Mouse (Mus musculus): ENCODE data around the gene Olfr459.

GRCm38 (mm10) chr6:41744664-41745392, 30.1 kb downstream of the Olfr459 start:
- no peak for TF ChIP-seq EP300 (IDR thresholded peaks at IDR 0.05)
- TF ChIP-seq CTCF (IDR thresholded peaks at IDR 0.05) = no peak
